Mouse (Mus musculus): ENCODE data around the gene Gm38392. TPM values are rescaled to one million over a fixed set of nuclear protein-coding genes. Genes with fewer than 3 reads are reported as not detected.
"Not testable (repeated sequence)": the region's sequence is repeated elsewhere in the genome, so short reads cannot be mapped to it uniquely, and the experiment has no call there.

Gene Gm38392
- polyA plus RNA-seq, 1 experiment from 2014 or later = not detected

DNA sequence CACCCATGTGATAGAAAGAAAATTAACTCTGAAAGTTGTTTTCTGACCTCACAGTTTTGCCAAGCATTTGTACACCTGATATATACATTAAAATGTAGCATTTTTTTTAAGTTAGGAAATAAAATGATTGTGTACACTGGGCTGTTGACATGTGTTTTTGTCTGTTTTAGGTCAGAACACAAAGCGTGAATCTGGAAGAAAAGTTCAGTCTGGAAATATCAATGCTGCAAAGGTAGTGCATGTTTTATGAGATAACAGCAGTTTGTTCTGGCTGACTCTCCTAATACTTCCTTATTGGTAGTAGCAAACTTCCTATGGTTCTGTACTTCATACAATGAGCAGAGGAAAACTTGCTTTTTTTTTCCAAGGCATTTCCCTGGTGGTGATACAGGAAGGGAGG is 12.2 kb upstream of the Gm38392 start:
- ATAC-seq = no peak
- Histone ChIP-seq H3K4me3 (ENCODE audit: low read length) (no peak overlapping the region), H3K9me3 (ENCODE audit: control insufficient read depth, low read length) (no peaks in the 10 kb centered on the region), H3K36me3 (ENCODE audit: control insufficient read depth, insufficient read depth, low read length) (peaks cover 34% of the 10 kb centered on the region), H3K27ac (ENCODE audit: low read depth, low read length) (no peak overlapping the region), H3K9ac (ENCODE audit: low read depth, low read length) (no peak overlapping the region), H3K4me2 (ENCODE audit: low read length) (no peak overlapping the region), H3K4me1 (ENCODE audit: control insufficient read depth, insufficient read depth, low read depth, low read length) (peaks cover 17% of the 10 kb centered on the region), H3K27me3 (replicated peaks; ENCODE audit: control insufficient read depth, insufficient read depth, low read length) (no peaks in the 10 kb centered on the region)
- WGBS = 79% methylated on average over 1 of the region's 1 CpGs

GRCm38 (mm10) chr3:88297321-88297851 is 10.4 kb upstream of the Gm38392 start:
- no peaks in the 10 kb centered on the region for H3K27me3 ChIP-seq (replicated peaks; ENCODE audit: control insufficient read depth, insufficient read depth, low read length)
- WGBS = under 1% methylated on average over 30 of the region's 30 CpGs
- H3K27ac ChIP-seq (ENCODE audit: low read depth, low read length) = peak overlapping the region; percentile 93
- peaks cover 17% of the 10 kb centered on the region for H3K4me1 ChIP-seq (ENCODE audit: control insufficient read depth, insufficient read depth, low read depth, low read length)
- H3K9me3 ChIP-seq (ENCODE audit: control insufficient read depth, low read length) = no peaks in the 10 kb centered on the region
- peak overlapping the region; percentile 82 for H3K4me3 ChIP-seq (ENCODE audit: low read length)
- peaks cover 23% of the 10 kb centered on the region for H3K36me3 ChIP-seq (ENCODE audit: control insufficient read depth, insufficient read depth, low read length)
- H3K4me2 ChIP-seq (ENCODE audit: low read length) = peak overlapping the region; percentile 75
- peak overlapping the region; percentile 88 for H3K9ac ChIP-seq (ENCODE audit: low read depth, low read length)
- no peak for ATAC-seq

GRCm38 (mm10) chr3:88296561-88297318 is 9.7 kb upstream of the Gm38392 start, which contains the start of the genes Tsacc and Cct3:
Gene Tsacc, minus strand, starts transcription at chr3:88296999.
Gene Cct3, plus strand, starts transcription at chr3:88297116.
- Histone ChIP-seq H3K27ac (ENCODE audit: low read depth, low read length) (peak within 1 kb of the TSS; percentile 93), H3K9ac (ENCODE audit: low read depth, low read length) (peak within 1 kb of the TSS; percentile 88), H3K36me3 (ENCODE audit: control insufficient read depth, insufficient read depth, low read length) (peaks cover 19% of the 10 kb centered on the region), H3K4me2 (ENCODE audit: low read length) (peak within 1 kb of the TSS; percentile 79), H3K9me3 (ENCODE audit: control insufficient read depth, low read length) (no peaks in the 10 kb centered on the region), H3K4me3 (ENCODE audit: low read length) (peak within 1 kb of the TSS; percentile 82), H3K4me1 (ENCODE audit: control insufficient read depth, insufficient read depth, low read depth, low read length) (peaks cover 17% of the 10 kb centered on the region), H3K27me3 (replicated peaks; ENCODE audit: control insufficient read depth, insufficient read depth, low read length) (no peaks in the 10 kb centered on the region)
- ATAC-seq = peak; percentile 100
- under 1% methylated on average over 44 of the region's 44 CpGs for WGBS

DNA sequence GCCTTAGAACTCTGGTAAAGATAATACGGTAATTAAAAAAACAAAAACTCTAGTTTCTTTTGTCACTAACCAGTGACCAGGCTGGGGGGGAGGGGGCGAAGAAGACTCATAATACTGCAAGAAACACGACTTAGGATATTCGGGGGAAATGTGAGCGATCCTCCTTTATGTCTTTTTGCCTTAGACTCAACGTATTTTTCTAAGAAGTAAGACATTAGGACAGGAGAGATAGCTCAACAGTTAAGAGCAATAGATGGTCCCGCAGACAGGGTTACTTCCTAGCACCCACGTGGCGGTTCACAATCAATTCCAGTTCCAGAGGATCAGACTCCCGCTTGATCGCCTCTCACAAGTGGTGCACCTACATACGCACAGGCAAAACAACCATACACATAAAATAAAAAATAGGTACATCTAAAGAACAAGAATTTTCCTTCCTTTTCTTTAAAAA is 9.1 kb upstream of the Gm38392 start:
- no peaks in the 10 kb centered on the region for H3K27me3 ChIP-seq (replicated peaks; ENCODE audit: control insufficient read depth, insufficient read depth, low read length)
- H3K36me3 ChIP-seq (ENCODE audit: control insufficient read depth, insufficient read depth, low read length) = peaks cover 13% of the 10 kb centered on the region
- peak; percentile 5; the same call in 1 of the 2 replicates for ATAC-seq
- peak overlapping the region; percentile 66 for H3K9ac ChIP-seq (ENCODE audit: low read depth, low read length)
- H3K4me3 ChIP-seq (ENCODE audit: low read length) = peak overlapping the region; percentile 82
- peak overlapping the region; percentile 79 for H3K4me2 ChIP-seq (ENCODE audit: low read length)
- peak overlapping the region; percentile 93 for H3K27ac ChIP-seq (ENCODE audit: low read depth, low read length)
- H3K9me3 ChIP-seq (ENCODE audit: control insufficient read depth, low read length) = no peaks in the 10 kb centered on the region
- peaks cover 17% of the 10 kb centered on the region for H3K4me1 ChIP-seq (ENCODE audit: control insufficient read depth, insufficient read depth, low read depth, low read length)
- 1% methylated on average over 12 of the region's 12 CpGs for WGBS

GRCm38 (mm10) chr3:88295272-88295671 is 8.3 kb upstream of the Gm38392 start:
- WGBS = 75% methylated on average over 1 of the region's 1 CpGs

GRCm38 (mm10) chr3:88291970-88292369 is 5.0 kb upstream of the Gm38392 start:
- no peak for ATAC-seq
- no peaks in the 10 kb centered on the region for H3K36me3 ChIP-seq (ENCODE audit: control insufficient read depth, insufficient read depth, low read length)
- no peak overlapping the region for H3K9ac ChIP-seq (ENCODE audit: low read depth, low read length)
- no peak overlapping the region for H3K27ac ChIP-seq (ENCODE audit: low read depth, low read length)
- no peaks in the 10 kb centered on the region for H3K9me3 ChIP-seq (ENCODE audit: control insufficient read depth, low read length)
- H3K4me3 ChIP-seq (ENCODE audit: low read length) = no peak overlapping the region
- H3K4me2 ChIP-seq (ENCODE audit: low read length) = no peak overlapping the region
- WGBS = 41% methylated on average over 4 of the region's 4 CpGs
- no peaks in the 10 kb centered on the region for H3K27me3 ChIP-seq (replicated peaks; ENCODE audit: control insufficient read depth, insufficient read depth, low read length)
- H3K4me1 ChIP-seq (ENCODE audit: control insufficient read depth, insufficient read depth, low read depth, low read length) = peaks cover 5% of the 10 kb centered on the region

More at GRCm38 (mm10) chr3:88295272-88295671, 8.3 kb upstream of the Gm38392 start:
- H3K27me3 ChIP-seq (replicated peaks; ENCODE audit: control insufficient read depth, insufficient read depth, low read length); H3K36me3 ChIP-seq (ENCODE audit: control insufficient read depth, insufficient read depth, low read length); H3K4me3 ChIP-seq (ENCODE audit: low read length); H3K4me2 ChIP-seq (ENCODE audit: low read length); H3K9ac ChIP-seq (ENCODE audit: low read depth, low read length); H3K27ac ChIP-seq (ENCODE audit: low read depth, low read length); ATAC-seq; H3K9me3 ChIP-seq (ENCODE audit: control insufficient read depth, low read length): not testable (repeated sequence)
- H3K4me1 ChIP-seq (ENCODE audit: control insufficient read depth, insufficient read depth, low read depth, low read length) = peaks cover 17% of the 10 kb centered on the region

DNA sequence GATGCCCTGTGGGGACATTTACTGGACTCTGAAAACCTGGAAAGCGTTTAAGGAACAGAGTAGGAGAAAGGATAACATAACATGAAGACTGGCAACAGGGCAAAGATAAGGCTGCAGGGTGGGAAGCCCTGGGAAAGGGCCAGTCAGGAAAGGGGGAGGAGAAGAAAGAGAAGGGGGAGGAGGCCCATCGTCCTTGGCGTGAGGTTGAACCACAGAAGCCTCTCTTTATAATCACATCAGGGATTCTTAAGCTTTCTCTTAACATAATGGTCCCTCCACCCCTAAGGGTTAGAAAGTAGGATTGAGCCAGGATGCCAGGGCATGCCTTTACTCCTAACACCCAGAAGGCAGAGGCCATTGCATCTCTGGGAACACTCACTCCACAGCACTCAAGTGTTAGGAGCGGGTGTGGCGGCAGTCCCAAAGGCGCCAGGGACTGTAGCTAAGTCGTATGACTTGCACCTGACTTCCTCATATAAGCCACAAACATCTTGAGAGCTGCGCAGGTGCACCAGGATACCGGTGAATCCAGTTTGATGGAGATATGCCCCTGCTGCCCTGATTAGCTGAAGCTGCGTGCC is 1.2 kb upstream of the Gm38392 start:
- H3K27me3 ChIP-seq (replicated peaks; ENCODE audit: control insufficient read depth, insufficient read depth, low read length); H3K4me2 ChIP-seq (ENCODE audit: low read length); H3K4me1 ChIP-seq (ENCODE audit: control insufficient read depth, insufficient read depth, low read depth, low read length); H3K4me3 ChIP-seq (ENCODE audit: low read length); H3K9me3 ChIP-seq (ENCODE audit: control insufficient read depth, low read length); H3K27ac ChIP-seq (ENCODE audit: low read depth, low read length); ATAC-seq; H3K9ac ChIP-seq (ENCODE audit: low read depth, low read length); H3K36me3 ChIP-seq (ENCODE audit: control insufficient read depth, insufficient read depth, low read length): not testable (repeated sequence)
- 77% methylated on average over 8 of the region's 10 CpGs for WGBS

DNA sequence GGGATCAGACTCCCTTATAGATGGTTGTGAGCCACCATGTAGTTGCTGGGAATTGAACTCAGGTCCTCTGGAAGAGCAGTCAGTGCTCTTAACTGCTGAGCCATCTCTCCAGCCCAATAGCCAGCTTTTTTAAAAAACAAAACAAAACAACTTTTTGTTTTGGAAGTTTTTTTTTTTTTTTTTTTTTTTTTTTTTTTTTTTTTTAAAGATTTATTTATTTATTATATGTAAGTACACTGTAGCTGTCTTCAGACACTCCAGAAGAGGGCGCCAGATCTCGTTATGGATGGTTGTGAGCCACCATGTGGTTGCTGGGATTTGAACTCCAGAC is 1.5 kb downstream of the Gm38392 start:
- H3K9me3 ChIP-seq (ENCODE audit: control insufficient read depth, low read length); H3K36me3 ChIP-seq (ENCODE audit: control insufficient read depth, insufficient read depth, low read length); H3K4me2 ChIP-seq (ENCODE audit: low read length); H3K4me1 ChIP-seq (ENCODE audit: control insufficient read depth, insufficient read depth, low read depth, low read length); H3K27me3 ChIP-seq (replicated peaks; ENCODE audit: control insufficient read depth, insufficient read depth, low read length); H3K9ac ChIP-seq (ENCODE audit: low read depth, low read length); H3K27ac ChIP-seq (ENCODE audit: low read depth, low read length); ATAC-seq; H3K4me3 ChIP-seq (ENCODE audit: low read length): not testable (repeated sequence)
- no CpG with 5 or more reads among the region's 2 CpGs for WGBS

DNA sequence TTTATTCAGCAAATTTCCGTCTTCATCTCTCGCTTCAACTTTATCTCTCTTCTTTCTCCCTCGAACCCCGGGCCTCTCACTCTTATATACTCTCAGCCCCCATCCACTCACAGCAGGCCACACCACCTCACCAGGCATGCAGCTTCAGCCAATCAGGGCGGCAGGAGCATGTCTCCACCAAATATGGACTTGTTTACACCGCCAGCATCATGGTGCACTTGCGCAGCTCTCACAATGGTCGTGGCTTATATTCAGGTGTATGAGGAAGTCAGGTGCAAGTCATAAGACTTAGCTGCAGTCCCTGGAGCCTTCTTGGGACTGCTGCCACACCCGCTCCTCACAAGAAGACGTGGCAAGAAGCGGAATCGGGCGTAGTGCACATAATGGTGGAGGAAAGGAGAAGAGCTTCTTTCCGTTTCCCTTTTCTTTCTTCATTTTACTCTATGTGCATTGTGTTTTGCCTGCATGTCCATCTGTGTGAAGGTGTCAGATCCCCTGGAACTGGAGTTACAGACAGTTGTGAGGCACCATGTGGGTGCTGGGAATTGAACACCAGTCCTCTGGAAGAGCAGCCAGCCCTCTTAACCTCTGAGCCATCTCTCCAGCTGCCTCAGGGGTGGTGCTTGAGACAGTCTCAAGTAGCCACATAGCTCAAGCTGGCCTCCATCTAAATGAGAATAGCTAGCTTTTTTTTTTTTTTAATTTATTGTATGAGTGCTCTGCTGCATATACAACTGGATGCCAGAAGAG is 2.0 kb downstream of the Gm38392 start:
- H3K4me3 ChIP-seq (ENCODE audit: low read length); H3K27me3 ChIP-seq (replicated peaks; ENCODE audit: control insufficient read depth, insufficient read depth, low read length); H3K27ac ChIP-seq (ENCODE audit: low read depth, low read length); H3K4me1 ChIP-seq (ENCODE audit: control insufficient read depth, insufficient read depth, low read depth, low read length); H3K4me2 ChIP-seq (ENCODE audit: low read length); H3K9ac ChIP-seq (ENCODE audit: low read depth, low read length); ATAC-seq; H3K9me3 ChIP-seq (ENCODE audit: control insufficient read depth, low read length); H3K36me3 ChIP-seq (ENCODE audit: control insufficient read depth, insufficient read depth, low read length): not testable (repeated sequence)
- WGBS = 97% methylated on average over 14 of the region's 14 CpGs
